Mouse (Mus musculus) gastrocnemius, postnatal 4 days (tissue): ENCODE measurements around the gene Fnbp1l. TPM values are rescaled to one million over a fixed set of nuclear protein-coding genes. Genes with fewer than 3 reads are reported as not detected.

Experiments
- DNase-seq, 2 experiments: peaks; one replicate each; pipeline ENCODE4 v3.0.0; 2021 to 2022; ENCODE audit warnings: low spot score in 2 of 2, mixed read lengths in 2 of 2
- total RNA-seq, 2 experiments: library from RNA; stranded (reverse); gene quantifications; 2 replicates each; pipeline ENCODE4 v1.2.3; 2021

Fnbp1l gene
- total RNA-seq, 2 experiments from 2014 or later = 27.2 to 30.2 TPM

- no peak for DNase-seq
These were observed 83.4 kb downstream of the Fnbp1l start for GRCm38 (mm10) chr3:122535938-122536703.

- no peak for DNase-seq
These were observed 91.0 kb downstream of the Fnbp1l start for GRCm38 (mm10) chr3:122528477-122528876.

DNA sequence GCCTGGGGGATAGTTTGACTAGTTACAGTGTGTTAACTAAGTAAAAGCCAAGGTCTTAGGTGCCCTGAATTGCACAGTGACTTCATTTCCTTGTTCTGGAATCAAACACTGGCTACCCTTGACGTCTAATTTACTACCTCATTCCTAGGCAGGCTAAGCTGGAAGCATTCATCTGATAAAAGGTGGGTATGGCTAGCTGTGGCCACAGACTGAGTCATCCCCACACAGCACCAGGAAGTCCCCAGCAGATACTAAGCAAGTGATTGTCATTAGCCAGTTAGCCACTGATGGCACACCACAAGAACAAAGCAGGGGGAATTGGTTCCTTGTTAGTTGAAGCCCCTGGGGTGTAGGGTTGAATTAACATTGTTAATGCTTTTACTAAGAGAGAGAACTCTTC lies 98.2 kb downstream of the Fnbp1l start:
- DNase-seq = no peak

- DNase-seq = no peak
These were observed 98.6 kb downstream of the Fnbp1l start for GRCm38 (mm10) chr3:122520875-122521274.

- no peak for DNase-seq
These were observed 99.2 kb downstream of the Fnbp1l start for GRCm38 (mm10) chr3:122520365-122520764.

- DNase-seq = no peak
These were observed 100.4 kb downstream of the Fnbp1l start for GRCm38 (mm10) chr3:122519082-122519481.

DNA sequence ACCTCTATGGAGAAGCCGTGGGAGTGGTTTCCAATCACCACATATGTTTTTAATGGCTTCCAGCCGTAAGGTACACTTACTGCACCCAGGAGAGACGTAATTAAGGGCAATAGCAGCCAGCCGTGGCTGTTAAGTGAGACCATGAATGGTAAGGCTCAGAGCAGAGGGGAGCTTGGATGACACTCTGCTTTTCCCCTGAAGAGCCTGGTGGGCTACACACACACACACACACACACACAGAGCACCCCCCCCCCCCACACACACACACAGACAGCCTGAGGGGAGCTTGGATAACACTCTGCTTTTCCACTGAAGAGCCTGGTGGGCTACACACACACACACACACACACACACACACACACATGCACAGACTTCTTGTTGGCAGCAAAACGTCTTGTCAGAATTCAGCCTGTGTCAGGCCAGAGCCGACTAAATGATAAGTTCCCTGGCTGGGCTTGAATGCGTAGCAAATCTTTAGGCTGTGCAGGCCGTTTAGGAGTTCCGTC lies 101.2 kb downstream of the Fnbp1l start:
- no peak for DNase-seq

GRCm38 (mm10) chr3:122517726-122518125 lies 101.8 kb downstream of the Fnbp1l start:
- no peak for DNase-seq

DNA sequence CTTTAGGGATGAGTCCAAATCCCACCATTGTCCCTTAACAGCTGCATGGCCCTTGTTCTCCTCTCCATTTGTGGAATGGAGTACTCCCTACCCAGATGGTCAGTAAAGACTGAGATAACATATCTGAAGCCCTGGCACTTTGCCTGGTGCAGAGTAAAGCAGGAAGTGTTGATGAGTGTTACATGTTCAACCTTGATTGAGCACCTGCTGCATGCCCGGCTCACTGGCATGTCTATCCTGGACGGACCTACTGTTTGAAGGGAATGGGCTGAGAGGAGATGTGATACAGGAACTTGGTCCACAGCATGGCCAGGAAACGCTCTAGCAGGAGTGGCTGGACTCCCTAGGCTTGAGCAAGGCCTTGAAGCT lies 103.2 kb downstream of the Fnbp1l start:
- no peak for DNase-seq

- no peak for DNase-seq
These were observed 103.8 kb downstream of the Fnbp1l start for GRCm38 (mm10) chr3:122515568-122516326.

GRCm38 (mm10) chr3:122512725-122513375 lies 106.7 kb downstream of the Fnbp1l start:
- no peak for DNase-seq

DNA sequence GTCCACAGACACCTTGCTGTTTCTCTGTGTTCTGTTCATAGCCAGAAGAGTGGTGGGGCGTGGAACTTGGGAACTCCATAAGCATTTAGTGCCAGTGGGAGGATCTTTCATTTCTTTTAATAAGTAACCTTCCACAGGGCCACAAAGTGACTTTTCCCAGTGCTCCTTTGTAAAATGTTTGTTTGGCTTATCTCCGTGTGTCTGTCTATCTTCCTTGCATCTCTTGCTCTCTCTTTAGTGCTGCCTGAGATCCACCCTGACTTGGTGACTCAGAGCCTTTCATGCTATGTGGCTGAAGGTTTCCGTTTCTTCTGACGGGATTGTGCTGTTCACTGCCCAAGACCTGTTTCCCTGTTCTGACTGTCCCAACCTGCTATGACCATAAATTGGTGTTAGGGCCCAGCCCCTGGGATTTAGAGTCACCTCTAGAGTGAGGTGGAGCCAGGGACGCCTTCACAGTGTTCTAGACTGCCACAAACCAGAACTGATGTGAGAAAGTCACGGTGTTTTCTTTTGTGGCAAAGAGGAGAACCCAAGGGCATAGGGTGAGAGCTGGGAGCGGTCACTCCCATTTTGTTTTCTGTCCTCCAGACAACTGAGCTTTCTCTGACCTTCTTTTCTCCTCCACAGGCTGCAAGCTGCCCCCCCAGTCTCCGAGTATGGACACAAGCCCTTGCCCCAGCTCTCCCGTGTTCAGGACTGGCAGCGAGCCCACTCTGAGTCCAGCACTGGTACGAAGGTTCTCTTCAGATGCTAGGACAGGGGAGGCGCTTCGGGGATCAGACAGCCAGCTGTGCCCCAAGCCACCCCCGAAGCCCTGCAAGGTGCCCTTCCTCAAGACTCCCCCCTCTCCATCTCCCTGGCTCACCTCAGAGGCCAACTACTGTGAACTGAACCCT lies 107.5 kb downstream of the Fnbp1l start:
- DNase-seq = no peak

- DNase-seq = no peak
These were observed 108.6 kb downstream of the Fnbp1l start for GRCm38 (mm10) chr3:122510932-122511331.

DNA sequence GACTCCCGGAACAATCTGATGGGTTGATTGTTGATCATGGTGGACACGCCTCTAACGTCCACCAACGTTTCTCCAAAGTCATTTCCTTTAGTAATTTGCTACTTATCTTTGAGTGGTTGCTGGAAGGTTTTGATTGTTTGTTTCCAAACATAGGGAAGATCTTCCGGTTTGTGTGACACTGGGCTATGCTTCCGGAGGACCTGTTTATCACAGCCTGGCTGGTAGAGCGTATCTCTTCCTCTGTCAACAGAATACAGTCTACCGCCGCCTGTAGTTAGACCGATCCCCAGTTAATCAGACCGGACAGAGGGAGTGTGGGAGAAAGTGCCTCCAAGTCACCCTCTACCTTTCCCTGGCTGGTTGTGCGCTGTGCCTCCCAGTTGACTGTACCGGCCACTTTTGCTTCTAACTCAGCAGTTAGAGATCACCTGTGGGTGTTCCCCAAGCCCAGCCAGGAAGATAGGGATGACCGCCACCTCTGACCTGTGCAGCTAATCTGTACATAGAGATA lies 109.2 kb downstream of the Fnbp1l start:
- no peak for DNase-seq

GRCm38 (mm10) chr3:122509534-122510239 lies 109.8 kb downstream of the Fnbp1l start:
- DNase-seq = no peak

GRCm38 (mm10) chr3:122509084-122509483 lies 110.4 kb downstream of the Fnbp1l start:
- DNase-seq = peak; percentile 57 to 74

DNA sequence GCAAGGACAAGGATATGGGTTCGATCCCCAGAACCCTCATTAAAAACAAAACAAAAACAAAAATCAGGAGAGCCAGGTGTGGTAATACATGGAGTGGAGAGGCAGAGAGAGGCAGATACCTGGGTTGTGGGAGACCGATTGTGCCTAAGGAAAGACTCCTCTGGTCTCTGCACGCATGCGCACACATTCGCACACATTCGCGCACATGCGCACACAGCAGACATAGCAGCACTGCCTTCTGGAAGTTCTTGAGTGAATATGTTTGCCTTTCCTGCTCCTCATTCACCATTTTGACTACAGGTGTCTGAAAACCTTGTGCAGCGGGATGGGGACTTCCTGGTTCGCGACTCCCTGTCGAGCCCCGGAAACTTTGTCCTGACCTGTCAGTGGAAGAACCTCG lies 111.7 kb downstream of the Fnbp1l start:
- no peak for DNase-seq

DNA sequence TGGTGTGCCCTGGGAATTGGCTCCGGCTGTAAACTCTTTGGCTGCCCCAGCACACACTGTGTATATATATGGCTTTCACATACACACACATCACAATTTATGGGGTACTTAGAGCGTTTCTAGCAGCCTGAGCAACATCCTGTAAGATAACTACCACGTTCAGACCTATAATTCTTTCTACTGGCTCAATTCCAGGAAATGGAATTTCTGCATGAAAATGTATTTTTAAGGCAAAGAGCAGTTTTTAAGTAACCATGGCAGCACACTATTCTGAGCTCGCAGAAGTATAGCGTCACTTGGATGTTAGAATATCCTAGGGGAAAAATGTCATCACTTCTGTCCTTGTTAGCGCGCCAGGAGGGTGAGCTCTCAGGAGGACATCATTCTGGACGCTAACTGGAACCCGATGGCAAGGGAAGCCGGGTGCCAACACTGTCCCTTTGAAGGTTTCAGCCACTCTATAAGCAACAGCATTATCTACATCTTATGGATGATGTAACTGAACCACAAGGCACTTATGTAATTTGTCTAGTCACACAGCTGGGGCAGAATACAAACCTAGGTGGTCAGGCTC lies 113.1 kb downstream of the Fnbp1l start:
- DNase-seq = no peak

DNA sequence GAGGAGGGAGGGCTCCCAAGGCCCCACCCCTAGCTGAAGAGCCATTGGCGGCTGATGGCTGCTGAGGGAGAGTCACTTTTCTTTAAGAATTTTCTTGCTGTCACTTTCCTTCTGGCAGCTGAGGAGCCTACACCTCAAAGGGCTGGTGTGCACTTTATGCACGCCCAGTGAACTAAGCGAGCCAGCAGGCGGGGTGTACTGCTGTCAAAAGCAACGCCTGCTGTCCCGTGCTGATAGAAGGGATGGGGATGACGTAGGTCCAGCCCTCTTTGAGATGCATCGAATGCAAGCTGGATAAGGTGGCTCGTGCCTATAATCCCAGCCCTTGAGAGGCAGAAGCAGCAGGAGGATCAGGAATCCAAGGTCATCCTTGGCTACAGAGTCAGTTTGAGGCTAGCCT lies 118.6 kb downstream of the Fnbp1l start:
- DNase-seq = no peak

GRCm38 (mm10) chr3:122499647-122500046 lies 119.9 kb downstream of the Fnbp1l start:
- DNase-seq = no peak
